Mouse (Mus musculus) T-cell, adult 66 days (primary cell): ENCODE results near the gene Atp5g2. TPM values are rescaled to one million over a fixed set of nuclear protein-coding genes. Genes with fewer than 3 reads are reported as not detected.

Experiments
- total RNA-seq, 2 experiments: library from RNA; stranded (reverse); gene quantifications; 3 replicates in 1 of 2; 4 replicates in 1 of 2; pipeline ENCODE4 v1.2.4; 2023

Gene Atp5g2
- 1 to 10 TPM; 2.5 to 5.1 TPM for total RNA-seq

DNA sequence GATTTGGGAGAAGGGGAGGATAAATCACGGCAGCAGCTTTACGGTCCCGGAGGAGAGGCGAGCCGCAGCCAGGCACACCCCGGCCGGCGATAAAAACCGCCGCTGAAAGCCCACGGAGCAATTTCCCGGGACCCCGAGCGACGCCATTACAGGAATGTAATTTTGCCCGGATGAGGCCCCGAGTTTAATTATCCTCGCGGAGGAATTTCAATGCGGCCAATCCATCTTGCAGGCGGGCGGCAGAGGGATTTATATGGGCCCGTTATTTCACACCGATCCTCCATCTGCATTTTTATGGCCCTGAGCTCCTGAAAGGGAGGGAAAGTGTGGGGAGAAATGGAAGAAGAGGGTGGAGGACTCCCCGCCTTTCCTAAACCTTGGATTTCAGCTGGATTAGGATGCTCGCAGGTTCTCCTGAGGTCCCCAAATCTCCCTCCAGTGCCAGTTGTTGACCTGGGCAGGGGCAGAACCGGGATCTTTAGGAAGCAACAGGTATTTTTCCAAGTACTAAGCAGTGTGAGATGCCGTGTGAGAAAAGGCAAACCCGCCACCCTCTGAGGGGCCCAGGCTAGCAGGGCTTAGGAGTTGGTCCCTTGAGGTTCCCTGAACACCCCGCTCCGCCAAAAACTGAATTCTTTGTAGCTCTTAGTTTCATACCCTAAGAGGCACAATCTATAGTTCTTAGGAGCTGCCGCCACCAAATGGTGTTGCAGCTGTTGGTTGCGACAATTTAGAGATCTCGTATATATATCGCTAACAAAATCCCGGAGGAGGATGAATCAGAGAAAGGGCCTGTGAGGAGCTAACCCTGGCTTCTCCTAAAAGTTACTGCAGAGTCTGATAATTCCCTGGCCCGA, at the start of gene Atp5g2:
Gene Atp5g2 (minus strand): TSS at position 138 of the 857 bp plus-strand sequence.

GRCm38 (mm10) chr15:102624970-102625686, 47.0 kb downstream of the Atp5g2 start, which contains the start of the genes Gm28047 and Atf7:
Gm28047 (minus strand) TSS chr15:102625067.
Atf7 (minus strand) TSS chr15:102625464.

Other genes with a start within 250 kb of the Atp5g2 start
- gene Amhr2, start 227.0 kb downstream of the Atp5g2 start, total RNA-seq: 1 to 10 TPM in 1 of 2 experiments, under 1 TPM in 1; 0.84 to 8.0 TPM
- 10 to 100 TPM; 53.6 to 64.7 TPM for gene Prr13, start 213.3 kb downstream of the Atp5g2 start, total RNA-seq
- gene Pcbp2, start 201.8 kb downstream of the Atp5g2 start, total RNA-seq: 100 to 1,000 TPM; 782 to 825 TPM
- 10 to 100 TPM; 16.4 to 31.6 TPM for gene Gm10337, start 168.6 kb downstream of the Atp5g2 start, total RNA-seq
- gene Map3k12, start 155.3 kb downstream of the Atp5g2 start, total RNA-seq: 1 to 10 TPM; 4.7 to 4.8 TPM
- gene Tarbp2, start 154.2 kb downstream of the Atp5g2 start, total RNA-seq: 10 to 100 TPM; 58.8 to 62.3 TPM
- gene Npff, start 147.4 kb downstream of the Atp5g2 start, total RNA-seq: 10 to 100 TPM; 17.6 to 18.6 TPM
- gene Gm28047, start 47.3 kb downstream of the Atp5g2 start, total RNA-seq: 1 to 10 TPM in 1 of 2 experiments, not detected in 1; 4.3 TPM
- gene Atf7, start 46.9 kb downstream of the Atp5g2 start, total RNA-seq: 100 to 1,000 TPM; 116 to 133 TPM
- gene Calcoco1, start 49.8 kb upstream of the Atp5g2 start, total RNA-seq: 10 to 100 TPM; 46.0 to 49.3 TPM
- not detected for gene Hoxc13, start 248.8 kb upstream of the Atp5g2 start, total RNA-seq